Mouse (Mus musculus): ENCODE measurements around the gene Got2.

The Got2 gene

DNA sequence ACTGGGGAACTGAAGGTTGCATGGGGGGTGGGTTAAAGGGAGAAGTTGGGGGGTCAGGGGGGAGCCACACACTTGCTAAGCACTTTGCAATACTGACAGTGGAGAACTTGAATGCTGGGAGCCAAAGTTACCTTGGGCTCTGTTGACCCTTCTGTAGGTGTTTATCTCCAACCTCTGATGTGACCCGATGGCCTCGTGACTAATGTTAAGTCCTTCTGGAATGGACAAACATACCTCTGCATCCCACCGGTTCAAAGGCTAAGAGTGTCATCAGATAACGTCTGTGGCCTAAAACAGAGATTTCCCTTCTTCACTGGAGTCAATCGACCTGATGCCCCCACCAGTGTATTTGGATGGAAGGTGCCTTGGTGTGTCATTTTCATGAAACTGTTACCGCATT is 67.1 kb downstream of the Got2 start:
- DNase-seq (ENCODE audit: low read depth, low spot score) = no peak

DNA sequence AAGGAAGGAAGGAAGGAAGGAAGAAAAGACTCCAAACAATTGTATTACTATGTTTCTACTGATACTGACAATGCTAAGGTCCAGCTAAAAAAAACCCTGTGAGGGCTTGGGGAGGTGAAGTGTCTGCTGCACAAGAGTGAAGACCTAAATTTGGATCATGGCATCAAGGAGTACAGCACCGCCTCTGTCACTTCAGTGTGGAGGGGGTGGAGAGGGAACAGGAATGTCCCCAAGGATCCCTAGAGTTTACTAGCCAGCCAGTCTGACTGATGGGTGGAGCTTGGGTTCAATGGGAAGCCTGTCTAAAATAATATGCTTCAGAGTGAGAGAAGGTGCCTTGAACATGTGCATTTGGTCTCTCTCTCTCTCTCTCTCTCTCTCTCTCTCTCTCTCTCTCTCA is 70.1 kb downstream of the Got2 start:
- no peak for DNase-seq (ENCODE audit: low read depth, low spot score)

GRCm38 (mm10) chr8:95817597-95817996 is 70.8 kb downstream of the Got2 start:
- DNase-seq (ENCODE audit: low read depth, low spot score) = no peak

- DNase-seq (ENCODE audit: low read depth, low spot score) = no peak
Observed at GRCm38 (mm10) chr8:95816044-95816708, 72.2 kb downstream of the Got2 start.
